In the genomic region with DNA sequence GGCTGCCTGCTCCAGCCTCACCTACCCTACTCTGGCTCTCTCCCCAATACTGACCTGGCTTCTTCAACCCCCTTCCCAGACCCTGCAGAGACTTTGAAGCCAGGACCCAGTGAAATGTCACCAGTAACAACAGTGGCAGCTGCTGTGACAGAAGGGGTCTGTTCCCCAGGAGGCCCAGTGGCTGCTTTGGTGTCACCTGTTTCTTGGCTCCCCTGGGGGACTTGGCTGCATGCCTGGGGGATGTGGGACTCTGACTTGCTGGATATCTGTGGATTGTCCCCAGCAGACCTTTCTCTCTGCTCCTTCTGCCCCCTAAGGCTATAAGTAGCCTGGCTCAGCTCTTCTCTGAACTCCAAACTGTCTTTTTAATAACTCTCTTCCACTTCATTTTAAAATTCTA, we compare ENCODE assay signal across 31 mouse cellular contexts. TPM values are rescaled to one million over a fixed set of nuclear protein-coding genes. Genes with fewer than 3 reads are reported as not detected.
DNase-seq lines count a peak whose midpoint lies in the region; ATAC-seq and TF ChIP-seq lines count a peak whose summit lies in the region.
"Had no signal": no experiment of that assay in that cellular context is flagged by ENCODE, and none has a peak within 500 bp of the region (broad histone marks: within the 10 kb centered on the region; RNA-seq: fewer than 3 reads in every experiment).

A gene (minus strand): TSS at position 1 of the 400 bp plus-strand sequence.

- no peaks in the 10 kb centered on the region for H3K9me3 ChIP-seq in forebrain, embryonic 11.5 days (ENCODE audit: control insufficient read depth, low read length)
- H3K9me3 ChIP-seq in forebrain, embryonic 15.5 days = no peaks in the 10 kb centered on the region
- no peaks in the 10 kb centered on the region for H3K9me3 ChIP-seq in midbrain, embryonic 15.5 days
- H3K9me3 ChIP-seq in midbrain, postnatal 0 days (ENCODE audit: low read length) = no peaks in the 10 kb centered on the region
- H3K9me3 ChIP-seq: embryonic facial prominence, embryonic 12.5 days; heart, embryonic 10.5 days; heart, embryonic 13.5 days; hindbrain, embryonic 15.5 days; intestine, embryonic 15.5 days had no signal

- H3K4me2 ChIP-seq in forebrain, embryonic 11.5 days (ENCODE audit: low read depth, low read length, severe bottlenecking) = no peak within 1 kb of the TSS
- no peak within 1 kb of the TSS for H3K4me2 ChIP-seq in forebrain, embryonic 15.5 days (replicated peaks)
- no peak within 1 kb of the TSS for H3K4me2 ChIP-seq in midbrain, embryonic 15.5 days
- no peak within 1 kb of the TSS for H3K4me2 ChIP-seq in midbrain, postnatal 0 days (ENCODE audit: low read depth, low read length, poor library complexity, severe bottlenecking)
- H3K4me2 ChIP-seq: embryonic facial prominence, embryonic 12.5 days; heart, embryonic 13.5 days; hindbrain, embryonic 15.5 days; intestine, embryonic 15.5 days had no signal

- TF ChIP-seq CTCF in midbrain, postnatal 0 days (IDR thresholded peaks at IDR 0.05) = no peak

- H3K36me3 ChIP-seq in forebrain, embryonic 11.5 days (ENCODE audit: control insufficient read depth, insufficient read depth, low read length) = peaks cover 5% of the 10 kb centered on the region; the same call in 1 of the 2 replicates
- peaks cover 24% of the 10 kb centered on the region; the same call in 1 of the 2 replicates for H3K36me3 ChIP-seq in forebrain, embryonic 15.5 days
- peaks cover 10% of the 10 kb centered on the region; the same call in 1 of the 2 replicates for H3K36me3 ChIP-seq in midbrain, embryonic 15.5 days (replicated peaks)
- H3K36me3 ChIP-seq in midbrain, postnatal 0 days (ENCODE audit: insufficient read depth, low read length) = peaks cover 32% of the 10 kb centered on the region
- H3K36me3 ChIP-seq: intestine, embryonic 15.5 days had no signal

- intact Hi-C loops in left cerebral cortex, postnatal 4 days (cut with DNase I) = no loop called here
- intact Hi-C loops in left cerebral cortex, postnatal 14 days (cut with DNase I) = no loop called here

- no peak within 1 kb of the TSS for H3K9ac ChIP-seq in forebrain, embryonic 11.5 days (ENCODE audit: low read length)
- H3K9ac ChIP-seq in forebrain, embryonic 15.5 days (replicated peaks) = no peak within 1 kb of the TSS
- H3K9ac ChIP-seq in midbrain, embryonic 15.5 days = 0 out of 2 replicates have a peak within 1 kb of the TSS, but pooled peaks have one; percentile 5
- H3K9ac ChIP-seq in midbrain, postnatal 0 days (replicated peaks; ENCODE audit: low read length, poor library complexity, severe bottlenecking) = no peak within 1 kb of the TSS
- H3K9ac ChIP-seq: embryonic facial prominence, embryonic 12.5 days; heart, embryonic 13.5 days; hindbrain, embryonic 15.5 days; intestine, embryonic 15.5 days had no signal

- no peaks in the 10 kb centered on the region for H3K27me3 ChIP-seq in forebrain, embryonic 11.5 days (ENCODE audit: control insufficient read depth, insufficient read depth, low read length)
- no peaks in the 10 kb centered on the region for H3K27me3 ChIP-seq in forebrain, embryonic 15.5 days
- no peaks in the 10 kb centered on the region for H3K27me3 ChIP-seq in midbrain, embryonic 15.5 days (replicated peaks)
- H3K27me3 ChIP-seq in midbrain, postnatal 0 days (ENCODE audit: insufficient read depth, low read length) = no peaks in the 10 kb centered on the region
- H3K27me3 ChIP-seq: embryonic facial prominence, embryonic 12.5 days; heart, embryonic 13.5 days; hindbrain, embryonic 15.5 days; intestine, embryonic 15.5 days had no signal

- ATAC-seq in forebrain, embryonic 11.5 days (replicated peaks; ENCODE audit: low FRiP score) = no peak
- ATAC-seq in forebrain, embryonic 15.5 days (replicated peaks) = no peak
- ATAC-seq in midbrain, embryonic 15.5 days (replicated peaks) = no peak
- no peak for ATAC-seq in midbrain, postnatal 0 days (ENCODE audit: low FRiP score)
- ATAC-seq: activated CD4-positive, CD25-positive, alpha-beta regulatory T cell, adult 4 months; forebrain, embryonic 14.5 days; intestine, embryonic 15.5 days had no signal

- H3K4me1 ChIP-seq in forebrain, embryonic 11.5 days (replicated peaks; ENCODE audit: control insufficient read depth, insufficient read depth, low read length) = peaks cover 2% of the 10 kb centered on the region; the same call in 1 of the 2 replicates
- peaks cover 18% of the 10 kb centered on the region for H3K4me1 ChIP-seq in forebrain, embryonic 15.5 days
- H3K4me1 ChIP-seq in midbrain, embryonic 15.5 days = peaks cover 17% of the 10 kb centered on the region
- no peaks in the 10 kb centered on the region for H3K4me1 ChIP-seq in midbrain, postnatal 0 days (ENCODE audit: insufficient read depth, low read length)
- H3K4me1 ChIP-seq: embryonic facial prominence, embryonic 12.5 days had no signal

- no peak within 1 kb of the TSS for H3K4me3 ChIP-seq in forebrain, embryonic 11.5 days (ENCODE audit: low read depth, low read length)
- no peak within 1 kb of the TSS for H3K4me3 ChIP-seq in forebrain, embryonic 15.5 days
- H3K4me3 ChIP-seq in midbrain, embryonic 15.5 days = no peak within 1 kb of the TSS
- no peak within 1 kb of the TSS for H3K4me3 ChIP-seq in midbrain, postnatal 0 days (ENCODE audit: low read depth, low read length)
- H3K4me3 ChIP-seq: embryonic facial prominence, embryonic 12.5 days; erythroblast, embryonic 14.5 days; heart, adult 2 months; heart, embryonic 10.5 days; heart, embryonic 13.5 days; hindbrain, embryonic 15.5 days; intestine, embryonic 15.5 days had no signal

- peak; percentile 61 for DNase-seq in cerebellum, postnatal 10 days
- DNase-seq in cerebellum, adult 9-10 months = no peak
- DNase-seq in forebrain, embryonic 11.5 days (ENCODE audit: low spot score) = peak; percentile 52
- DNase-seq in left cerebral cortex, postnatal 4 days = peak; percentile 56
- no peak for DNase-seq in left cerebral cortex, postnatal 14 days (ENCODE audit: low spot score in 2 of 2)
- DNase-seq in midbrain, postnatal 0 days (ENCODE audit: low spot score) = no peak
- DNase-seq: adrenal gland, adult 8-10 months; adrenal gland, postnatal 25 days; cerebellum, adult 11-12 months; cerebellum, adult 8-10 months; gastrocnemius, postnatal 10 days; gastrocnemius, postnatal 36 days; heart, adult 2 months; heart, postnatal 14 days; heart, postnatal 4 days had no signal

- no peak within 1 kb of the TSS for H3K27ac ChIP-seq in forebrain, embryonic 11.5 days (ENCODE audit: low read depth, low read length)
- H3K27ac ChIP-seq in forebrain, embryonic 15.5 days (replicated peaks) = no peak within 1 kb of the TSS
- no peak within 1 kb of the TSS for H3K27ac ChIP-seq in midbrain, embryonic 15.5 days
- no peak within 1 kb of the TSS for H3K27ac ChIP-seq in midbrain, postnatal 0 days (ENCODE audit: low read depth, low read length)
- H3K27ac ChIP-seq: embryonic facial prominence, embryonic 12.5 days; heart, adult 2 months; heart, embryonic 10.5 days; heart, embryonic 13.5 days; hindbrain, embryonic 15.5 days; intestine, embryonic 15.5 days had no signal

RNA-seq across cellular contexts. Expression of the gene that starts here (rescaled TPM):
- polyA plus RNA-seq in forebrain, embryonic 11.5 days (2014; fragmentation: Nextera tagmentation; extraction: Ambion mirVana) = not detected in 2 replicates
- 1.2 and 2.0 TPM in 2 replicates for polyA plus RNA-seq in forebrain, embryonic 15.5 days (2015; fragmentation: Nextera tagmentation; extraction: Ambion mirVana)
- not detected for total RNA-seq in left cerebral cortex, postnatal 4 days (2021)
- not detected for total RNA-seq in left cerebral cortex, postnatal 14 days (2021)
- 0.89 and 2.0 TPM in 2 replicates for polyA plus RNA-seq in midbrain, embryonic 15.5 days (2015; fragmentation: Nextera tagmentation; extraction: Ambion mirVana)
- not detected in 2 replicates for total RNA-seq in midbrain, postnatal 0 days (2014; rRNA removed)
- 2.2 TPM in 1 of 2 replicates, not detected in the other for polyA plus RNA-seq in midbrain, postnatal 0 days (2015; fragmentation: Nextera tagmentation; extraction: Ambion mirVana)
- total RNA-seq: adrenal gland, postnatal 25 days; ES-E14; gastrocnemius, adult 18-20 months; gastrocnemius, postnatal 10 days; gastrocnemius, postnatal 36 days; granulocyte monocyte progenitor cell, adult 5-6 weeks; heart, adult 2 months; heart, postnatal 14 days; heart, postnatal 4 days had no signal
- polyA plus RNA-seq: activated CD4-positive, CD25-positive, alpha-beta regulatory T cell, adult 4 months; brain, embryonic 14.5 days; embryonic facial prominence, embryonic 12.5 days; erythroblast, embryonic 14.5 days; forebrain, embryonic 14.5 days; heart, adult 2 months; heart, embryonic 16.5 days; hindbrain, embryonic 11.5 days; intestine, embryonic 15.5 days had no signal

Comparison
In these comparisons a context has a peak if more than half of its experiments do, and no peak if none do; other contexts are left out.
1. DNase-seq: peak in cerebellum, postnatal 10 days (2 of 2); none in cerebellum, adult 9-10 months (single experiment), left cerebral cortex, postnatal 14 days (0 of 2) and midbrain, postnatal 0 days (single experiment).
2. Peak in DNase-seq in forebrain, embryonic 11.5 days; RNA of the gene not detected or under 1 TPM.
3. Peak in DNase-seq in left cerebral cortex, postnatal 4 days; RNA of the gene not detected or under 1 TPM.